Mouse (Mus musculus) hindbrain, embryonic 10.5 days (tissue): ENCODE measurements at regions not wholly inside any gene's neighbourhood (a gene's known extent, or its start where the extent isn't known, plus 50 kb on each side); places are given as distances from the start of the nearest gene placed in this dataset.
A peak's percentile ranks its signal among the peaks of the same experiment; 100 is the strongest.
"Not testable (repeated sequence)": the region's sequence is repeated elsewhere in the genome, so short reads cannot be mapped to it uniquely, and the experiment has no call there.

Experiments used
- DNase-seq: peaks from one replicate; pipeline ENCODE4 v3.0.0-alpha.2; 2017; ENCODE audit warnings: low spot score
- H3K27ac ChIP-seq: fragments of 300-500 bp; sonication (generic); 2 replicates; pipeline ENCODE4 v1.5.1; 2016; ENCODE audit warnings: mild to moderate bottlenecking, moderate library complexity
- H3K27me3 ChIP-seq: fragments of 300-500 bp; sonication (generic); 2 replicates; pipeline ENCODE4 v1.6.1; 2016; ENCODE audit warnings: mild to moderate bottlenecking; ENCODE audit not compliant: poor library complexity, insufficient read depth, severe bottlenecking
- H3K36me3 ChIP-seq: fragments of 300-500 bp; sonication (generic); 2 replicates; pipeline ENCODE4 v1.6.1; 2016; ENCODE audit warnings: mild to moderate bottlenecking, moderate library complexity
- H3K4me1 ChIP-seq: fragments of 300-500 bp; sonication (generic); replicated peaks from 2 replicates; pipeline ENCODE4 v1.6.1; 2016; ENCODE audit warnings: mild to moderate bottlenecking
- H3K4me3 ChIP-seq: fragments of 300-500 bp; sonication (generic); 2 replicates; pipeline ENCODE4 v1.5.1; 2016; ENCODE audit warnings: mild to moderate bottlenecking, moderate library complexity
- H3K9me3 ChIP-seq: fragments of 300-500 bp; sonication (generic); 2 replicates; pipeline ENCODE4 v1.6.1; 2016; ENCODE audit warnings: mild to moderate bottlenecking, moderate library complexity
- WGBS: fragments of 180-500 bp; shearing (Covaris S2); methylation state at CpG from one replicate; pipeline ENCODE4 v1.1.7; 2016; 5-methylcytosine and 5-hydroxymethylcytosine counted together

GRCm38 (mm10) chr5:74813396-74813795 lies 110.7 kb upstream of the Lnx1 start:
- 0 out of 2 replicates have a peak, but pooled peaks cover 4% of the 10 kb centered on the region for H3K27me3 ChIP-seq
- no peaks in the 10 kb centered on the region for H3K36me3 ChIP-seq
- 16% methylated on average over 3 of the region's 3 CpGs for WGBS
- no peak overlapping the region for H3K4me3 ChIP-seq
- H3K27ac ChIP-seq: no peak overlapping the region
- DNase-seq: no peak
- no peaks in the 10 kb centered on the region for H3K9me3 ChIP-seq
- peaks cover 5% of the 10 kb centered on the region; the same call in 1 of the 2 replicates for H3K4me1 ChIP-seq

- no peaks in the 10 kb centered on the region for H3K9me3 ChIP-seq
- WGBS: 89% methylated on average over 7 of the region's 7 CpGs
- no peak for DNase-seq
- H3K27ac ChIP-seq: no peak overlapping the region
- H3K27me3 ChIP-seq: 0 out of 2 replicates have a peak, but pooled peaks cover 4% of the 10 kb centered on the region
- 0 out of 2 replicates have a peak, but pooled peaks cover 5% of the 10 kb centered on the region for H3K4me1 ChIP-seq
- H3K36me3 ChIP-seq: no peaks in the 10 kb centered on the region
- H3K4me3 ChIP-seq: no peak overlapping the region
These were observed 108.3 kb upstream of the Lnx1 start for GRCm38 (mm10) chr5:74811046-74811445.

DNA sequence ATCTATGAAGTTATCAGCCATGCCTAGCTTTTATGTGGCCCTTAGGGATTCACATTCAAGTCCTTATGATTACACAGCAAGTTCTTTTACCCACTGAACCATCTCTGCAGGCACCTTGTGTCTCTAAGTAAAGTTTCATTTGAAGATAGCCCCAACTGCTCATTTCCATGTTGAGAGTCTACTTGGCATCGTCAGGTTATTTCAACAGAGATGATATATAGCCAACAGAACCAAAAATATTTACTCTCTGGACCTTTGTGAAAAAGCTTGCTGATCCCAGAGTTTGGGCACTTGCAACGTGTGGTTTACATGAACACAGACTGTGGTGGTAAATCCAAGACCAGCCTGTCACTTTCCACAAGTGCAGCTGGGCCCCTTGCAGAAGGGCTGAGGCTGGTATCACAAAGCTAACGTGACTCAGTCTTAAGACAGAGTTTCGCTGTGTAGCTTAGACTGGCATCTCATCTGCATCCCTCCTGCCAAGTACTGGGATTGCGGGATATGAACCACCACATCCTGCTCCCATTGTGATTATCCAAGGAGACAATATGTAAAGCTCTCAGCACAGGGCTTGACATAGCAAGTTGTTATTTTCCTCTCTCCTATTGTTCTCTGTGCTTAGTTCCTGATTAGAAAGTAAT lies 105.0 kb upstream of the Lnx1 start:
- no peak for DNase-seq
- WGBS: 85% methylated on average over 5 of the region's 5 CpGs
- H3K4me3 ChIP-seq: no peak overlapping the region
- H3K9me3 ChIP-seq: no peaks in the 10 kb centered on the region
- no peaks in the 10 kb centered on the region for H3K27me3 ChIP-seq
- H3K36me3 ChIP-seq: no peaks in the 10 kb centered on the region
- H3K4me1 ChIP-seq: no peaks in the 10 kb centered on the region
- no peak overlapping the region for H3K27ac ChIP-seq

GRCm38 (mm10) chr5:74801946-74802345 lies 99.2 kb upstream of the Lnx1 start:
- peaks cover 14% of the 10 kb centered on the region for H3K27me3 ChIP-seq
- DNase-seq: no peak
- no peaks in the 10 kb centered on the region for H3K36me3 ChIP-seq
- H3K27ac ChIP-seq: no peak overlapping the region
- no peak overlapping the region for H3K4me3 ChIP-seq
- H3K4me1 ChIP-seq: no peaks in the 10 kb centered on the region
- H3K9me3 ChIP-seq: no peaks in the 10 kb centered on the region
- WGBS: 74% methylated on average over 10 of the region's 10 CpGs

DNA sequence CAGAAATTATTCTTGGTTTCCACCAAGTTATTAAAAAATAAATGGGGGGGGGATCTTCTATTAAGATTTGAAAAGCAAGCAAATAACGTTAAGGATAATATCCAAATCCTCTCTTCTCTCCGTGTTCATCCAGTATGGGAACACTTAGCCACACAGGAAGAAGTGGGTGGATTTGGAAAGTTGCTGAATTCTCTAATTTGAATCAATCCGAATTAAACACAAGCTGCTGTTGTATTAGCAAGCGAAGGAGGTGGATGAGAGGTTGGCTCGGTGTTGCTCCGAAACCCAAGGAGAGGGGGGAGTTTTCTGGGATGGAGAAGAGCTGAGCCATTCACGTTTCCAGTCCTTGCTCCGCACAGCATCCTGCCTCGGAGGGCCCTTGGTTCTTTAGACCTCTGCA lies 97.6 kb upstream of the Lnx1 start:
- no peak overlapping the region for H3K4me3 ChIP-seq
- peaks cover 17% of the 10 kb centered on the region for H3K27me3 ChIP-seq
- WGBS: 82% methylated on average over 9 of the region's 9 CpGs
- no peaks in the 10 kb centered on the region for H3K4me1 ChIP-seq
- DNase-seq: no peak
- H3K9me3 ChIP-seq: no peaks in the 10 kb centered on the region
- no peak overlapping the region for H3K27ac ChIP-seq
- H3K36me3 ChIP-seq: no peaks in the 10 kb centered on the region

GRCm38 (mm10) chr5:74796421-74797067 lies 93.8 kb upstream of the Lnx1 start:
- peaks cover 15% of the 10 kb centered on the region for H3K4me1 ChIP-seq
- no peak overlapping the region for H3K4me3 ChIP-seq
- peaks cover 20% of the 10 kb centered on the region for H3K27me3 ChIP-seq
- peak; percentile 76 for DNase-seq
- H3K36me3 ChIP-seq: no peaks in the 10 kb centered on the region
- no peaks in the 10 kb centered on the region for H3K9me3 ChIP-seq
- 49% methylated on average over 8 of the region's 8 CpGs for WGBS
- no peak overlapping the region for H3K27ac ChIP-seq

DNA sequence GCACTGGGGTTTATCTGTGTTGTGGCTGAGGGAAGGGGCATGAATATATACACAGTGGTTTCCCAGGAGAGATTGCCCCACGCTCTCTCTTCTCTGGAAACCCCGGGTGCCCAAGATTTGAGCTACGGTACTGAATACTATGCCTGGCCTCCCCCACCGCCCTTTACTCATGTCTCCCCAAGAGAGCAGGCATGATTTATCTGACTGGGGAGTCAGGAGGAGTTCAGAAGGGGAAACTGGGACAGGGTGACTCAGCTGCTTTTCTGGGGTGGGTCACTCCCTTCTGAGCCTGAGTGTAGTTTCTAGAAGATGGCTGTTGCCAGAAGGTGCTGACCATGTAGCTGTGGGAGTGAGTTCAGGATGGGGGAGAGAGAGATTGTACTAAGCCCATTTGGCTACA lies 92.0 kb upstream of the Lnx1 start:
- 92% methylated on average over 4 of the region's 4 CpGs for WGBS
- Histone ChIP-seq H3K27ac (no peak overlapping the region), H3K4me1 (peaks cover 15% of the 10 kb centered on the region), H3K27me3 (peaks cover 17% of the 10 kb centered on the region), H3K4me3 (no peak overlapping the region), H3K9me3 (no peaks in the 10 kb centered on the region), H3K36me3 (no peaks in the 10 kb centered on the region)
- no peak for DNase-seq

DNA sequence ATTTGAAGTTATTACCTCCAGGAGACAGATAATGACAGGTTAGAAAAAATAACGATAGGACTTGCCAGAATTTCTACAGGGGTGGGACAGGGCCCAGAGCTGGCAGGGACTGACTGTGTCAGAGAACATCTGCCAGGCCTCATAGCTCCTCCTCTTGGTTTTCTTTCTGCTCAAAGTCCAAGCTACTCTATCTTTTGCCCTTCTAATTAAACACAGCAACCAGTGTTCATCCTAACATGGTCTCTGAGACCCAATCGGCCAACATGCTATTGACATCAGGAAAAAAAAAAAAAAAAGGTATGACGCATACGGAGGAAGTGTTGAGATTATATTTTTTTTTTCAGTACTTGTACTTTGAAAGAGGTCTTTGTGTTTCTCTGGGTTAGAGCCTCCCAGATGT lies 90.7 kb upstream of the Lnx1 start:
- Histone ChIP-seq H3K4me3 (no peak overlapping the region), H3K4me1 (peaks cover 15% of the 10 kb centered on the region), H3K27me3 (peaks cover 10% of the 10 kb centered on the region), H3K27ac (no peak overlapping the region), H3K9me3 (no peaks in the 10 kb centered on the region), H3K36me3 (no peaks in the 10 kb centered on the region)
- DNase-seq: no peak
- 65% methylated on average over 4 of the region's 4 CpGs for WGBS

DNA sequence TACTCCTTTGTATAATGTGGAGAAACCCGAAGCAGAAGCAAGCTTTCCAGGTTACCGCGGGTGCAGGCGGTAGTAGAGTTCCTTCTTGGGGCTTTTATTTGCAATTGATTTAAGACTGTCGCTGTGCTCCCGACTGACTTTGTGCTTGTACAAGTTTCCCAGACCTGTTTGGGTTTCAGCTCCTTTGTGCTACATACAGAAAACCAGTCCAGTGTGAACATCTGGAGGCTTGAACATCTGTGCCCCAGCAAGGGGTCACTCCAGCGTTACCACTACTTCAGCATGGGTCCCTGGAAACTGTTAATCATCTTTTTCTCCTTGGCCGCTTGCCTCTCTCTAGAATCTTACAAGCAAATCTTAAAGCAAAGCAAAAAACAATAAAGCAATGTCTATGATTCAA lies 90.2 kb upstream of the Lnx1 start:
- peak; percentile 15 for DNase-seq
- 29% methylated on average over 8 of the region's 8 CpGs for WGBS
- H3K4me3 ChIP-seq: no peak overlapping the region

DNA sequence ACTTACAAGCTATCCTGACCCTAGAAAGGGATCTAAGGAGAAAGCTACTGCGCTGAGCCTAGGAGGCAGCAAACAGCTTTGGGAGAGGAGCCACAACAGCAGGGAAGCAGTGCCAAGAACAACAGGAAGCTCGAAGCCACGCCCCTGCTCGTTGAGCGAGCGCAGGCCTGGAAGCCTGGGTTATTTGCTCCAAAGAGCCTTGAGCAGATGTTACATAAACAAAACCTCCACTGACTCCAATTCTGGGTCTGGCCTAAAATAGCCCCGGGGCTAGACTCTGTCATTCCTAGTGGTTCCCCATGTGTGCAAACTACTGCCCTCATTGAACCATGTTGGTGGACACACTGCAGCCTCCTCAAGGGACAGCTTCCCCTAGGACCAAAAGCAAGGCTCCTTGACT lies 89.6 kb upstream of the Lnx1 start:
- H3K27me3 ChIP-seq: peaks cover 10% of the 10 kb centered on the region
- H3K9me3 ChIP-seq: no peaks in the 10 kb centered on the region
- H3K4me1 ChIP-seq: peaks cover 15% of the 10 kb centered on the region
- H3K27ac ChIP-seq: peak overlapping the region; percentile 82
- H3K36me3 ChIP-seq: no peaks in the 10 kb centered on the region
- peak; percentile 65 for DNase-seq
- peak overlapping the region; percentile 35 for H3K4me3 ChIP-seq
- 3% methylated on average over 7 of the region's 7 CpGs for WGBS

More for the DNA sequence above, 90.2 kb upstream of the Lnx1 start:
- peaks cover 15% of the 10 kb centered on the region for H3K4me1 ChIP-seq
- peak overlapping the region; percentile 82 for H3K27ac ChIP-seq
- H3K36me3 ChIP-seq: no peaks in the 10 kb centered on the region
- H3K27me3 ChIP-seq: peaks cover 10% of the 10 kb centered on the region
- no peaks in the 10 kb centered on the region for H3K9me3 ChIP-seq

DNA sequence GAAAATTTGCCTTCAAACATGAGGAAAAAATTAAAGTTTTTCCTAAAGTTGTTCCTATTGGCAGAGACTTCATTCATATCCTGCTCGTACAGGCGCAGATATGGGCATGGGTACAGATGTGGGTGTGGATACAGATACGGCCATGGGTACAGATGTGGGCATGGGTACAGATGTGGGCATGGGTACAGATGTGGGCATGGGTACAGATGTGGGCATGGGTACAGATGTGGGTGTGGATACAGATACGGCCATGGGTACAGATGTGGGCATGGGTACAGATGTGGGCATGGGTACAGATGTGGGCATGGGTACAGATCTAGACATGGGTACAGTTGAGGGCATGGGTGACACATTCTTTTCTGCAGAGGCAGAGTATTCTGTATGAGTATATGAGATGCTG lies 87.8 kb upstream of the Lnx1 start:
- DNase-seq, H3K9me3 ChIP-seq, H3K4me3 ChIP-seq, H3K36me3 ChIP-seq, H3K27ac ChIP-seq, H3K27me3 ChIP-seq: not testable (repeated sequence)
- 95% methylated on average over 4 of the region's 4 CpGs for WGBS
- H3K4me1 ChIP-seq: peaks cover 15% of the 10 kb centered on the region

DNA sequence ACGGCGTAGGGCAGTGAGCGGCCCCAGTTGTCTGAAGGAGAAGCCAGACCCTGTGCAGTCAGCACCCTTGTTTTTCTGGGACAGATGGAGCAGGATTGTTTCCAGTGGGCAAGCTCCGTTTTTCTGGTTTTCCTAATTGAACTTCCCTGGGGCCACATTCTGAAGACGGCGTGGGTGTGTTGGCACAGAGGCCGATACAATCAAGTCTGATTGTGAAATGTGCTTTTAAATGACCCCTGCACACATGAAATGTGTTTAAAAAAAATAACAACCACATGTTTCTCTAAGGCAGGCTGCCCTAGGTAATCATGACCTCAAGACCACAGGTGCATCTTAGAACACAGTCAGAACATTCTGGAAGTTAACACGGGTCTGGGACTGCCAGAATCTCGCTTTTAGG lies 81.2 kb upstream of the Lnx1 start:
- peaks cover 16% of the 10 kb centered on the region for H3K4me1 ChIP-seq
- 0 out of 2 replicates have a peak, but pooled peaks cover 6% of the 10 kb centered on the region for H3K27me3 ChIP-seq
- no peak overlapping the region for H3K27ac ChIP-seq
- no peak for DNase-seq
- WGBS: 79% methylated on average over 9 of the region's 9 CpGs
- no peaks in the 10 kb centered on the region for H3K9me3 ChIP-seq
- H3K36me3 ChIP-seq: no peaks in the 10 kb centered on the region
- H3K4me3 ChIP-seq: no peak overlapping the region

DNA sequence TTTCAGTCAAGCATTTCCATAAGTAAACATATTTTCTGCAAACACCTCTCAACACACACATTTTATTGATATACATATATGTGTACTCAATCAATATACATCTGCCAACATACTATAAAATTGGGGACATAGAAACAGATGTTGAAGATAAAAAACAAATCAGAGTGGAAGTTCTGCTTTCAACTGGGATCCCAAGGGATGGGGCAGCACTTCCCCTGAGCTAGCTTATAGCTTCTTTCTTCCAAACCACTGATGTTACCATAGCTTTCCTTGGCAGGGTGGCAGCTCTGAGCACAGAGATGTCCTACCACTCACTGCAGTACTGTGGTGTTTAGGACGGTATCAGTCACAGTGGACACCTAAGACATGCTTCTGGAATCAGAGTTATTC lies 75.4 kb upstream of the Lnx1 start:
- Histone ChIP-seq H3K36me3 (no peaks in the 10 kb centered on the region), H3K4me1 (peaks cover 16% of the 10 kb centered on the region), H3K27ac (no peak overlapping the region), H3K9me3 (no peaks in the 10 kb centered on the region), H3K27me3 (0 out of 2 replicates have a peak, but pooled peaks cover 6% of the 10 kb centered on the region), H3K4me3 (no peak overlapping the region)
- 89% methylated on average over 1 of the region's 1 CpGs for WGBS
- DNase-seq: no peak
